ENCODE assay signal across 8 mouse cellular contexts in genomic region chr6:39542631-39543597, GRCm38 (mm10). TPM values are rescaled to one million over a fixed set of nuclear protein-coding genes. Genes with fewer than 3 reads are reported as not detected.
DNase-seq lines count a peak whose midpoint lies in the region; ATAC-seq and TF ChIP-seq lines count a peak whose summit lies in the region.

No protein-coding gene starts in this region.

- intact Hi-C loops in left cerebral cortex, adult 2 months (cut with DNase I), result loop anchor here (2.0 kb wide), 1 partner anchor 14 kb away; no protein-coding TSS in a partner anchor

- peak; percentile 84 for ATAC-seq in heart, embryonic 15.5 days (replicated peaks; ENCODE audit: insufficient number of reproducible peaks, insufficient read depth, low FRiP score, low read depth)
- ATAC-seq in kidney, postnatal 0 days (replicated peaks; ENCODE audit: low FRiP score, low read depth), result peak; percentile 88
- peak; percentile 91 for ATAC-seq in lung, embryonic 15.5 days (ENCODE audit: borderline replicate concordance, extremely low read depth, low FRiP score, low TSS enrichment)
- ATAC-seq in erythroblast, adult 5-6 weeks (replicated peaks; ENCODE audit: low FRiP score, poor library complexity, severe bottlenecking), result no peak

- peak overlapping the region; percentile 73 for H3K27ac ChIP-seq in left cerebral cortex, adult 2 months
- peak overlapping the region; percentile 87 for H3K27ac ChIP-seq in forebrain, embryonic 10.5 days
- H3K27ac ChIP-seq in heart, embryonic 15.5 days, result peak overlapping the region; percentile 75
- peak overlapping the region; percentile 88 for H3K27ac ChIP-seq in kidney, postnatal 0 days
- H3K27ac ChIP-seq in lung, embryonic 15.5 days, result peak overlapping the region; percentile 87

- 0 out of 2 replicates have a peak overlapping the region, but pooled peaks have one; percentile 19 for H3K9ac ChIP-seq in heart, embryonic 15.5 days
- peak overlapping the region; percentile 24; the same call in 1 of the 2 replicates for H3K9ac ChIP-seq in kidney, postnatal 0 days (ENCODE audit: low read depth, low read length)
- H3K9ac ChIP-seq in lung, embryonic 15.5 days, result no peak overlapping the region

- peaks cover 78% of the 10 kb centered on the region for H3K4me1 ChIP-seq in forebrain, embryonic 10.5 days
- H3K4me1 ChIP-seq in heart, embryonic 15.5 days (replicated peaks), result peaks cover 58% of the 10 kb centered on the region
- peaks cover 46% of the 10 kb centered on the region for H3K4me1 ChIP-seq in kidney, postnatal 0 days (replicated peaks; ENCODE audit: insufficient read depth, low read length)
- H3K4me1 ChIP-seq in lung, embryonic 15.5 days, result peaks cover 78% of the 10 kb centered on the region

- H3K4me3 ChIP-seq in left cerebral cortex, adult 2 months, result no peak overlapping the region
- H3K4me3 ChIP-seq in forebrain, embryonic 10.5 days, result peak overlapping the region; percentile 21; the same call in 1 of the 2 replicates
- no peak overlapping the region for H3K4me3 ChIP-seq in heart, embryonic 15.5 days
- no peak overlapping the region for H3K4me3 ChIP-seq in kidney, postnatal 0 days (replicated peaks; ENCODE audit: low read depth, low read length)
- H3K4me3 ChIP-seq in lung, embryonic 15.5 days, result no peak overlapping the region

- no peak for TF ChIP-seq CTCF in left cerebral cortex, adult 2 months (IDR thresholded peaks at IDR 0.05)
- TF ChIP-seq CTCF in kidney, postnatal 0 days (IDR thresholded peaks at IDR 0.05; ENCODE audit: low read depth), result no peak

- 22% methylated on average over 15 of the region's 15 CpGs for WGBS in forebrain, embryonic 10.5 days
- 30% methylated on average over 15 of the region's 15 CpGs for WGBS in heart, embryonic 15.5 days
- 9% methylated on average over 15 of the region's 15 CpGs for WGBS in kidney, postnatal 0 days
- 14% methylated on average over 15 of the region's 15 CpGs for WGBS in lung, embryonic 15.5 days

- peak overlapping the region; percentile 34 for H3K4me2 ChIP-seq in heart, embryonic 15.5 days
- peak overlapping the region; percentile 35 for H3K4me2 ChIP-seq in kidney, postnatal 0 days (ENCODE audit: low read length)
- H3K4me2 ChIP-seq in lung, embryonic 15.5 days, result peak overlapping the region; percentile 16; the same call in 1 of the 2 replicates

- peaks cover 22% of the 10 kb centered on the region for H3K36me3 ChIP-seq in forebrain, embryonic 10.5 days (replicated peaks)
- H3K36me3 ChIP-seq in heart, embryonic 15.5 days, result no peaks in the 10 kb centered on the region
- H3K36me3 ChIP-seq in kidney, postnatal 0 days (ENCODE audit: insufficient read depth, low read length), result no peaks in the 10 kb centered on the region
- H3K36me3 ChIP-seq in lung, embryonic 15.5 days, result no peaks in the 10 kb centered on the region

- no peaks in the 10 kb centered on the region for H3K9me3 ChIP-seq in forebrain, embryonic 10.5 days
- H3K9me3 ChIP-seq in heart, embryonic 15.5 days (replicated peaks), result no peaks in the 10 kb centered on the region
- H3K9me3 ChIP-seq in kidney, postnatal 0 days (replicated peaks; ENCODE audit: low read length), result no peaks in the 10 kb centered on the region
- H3K9me3 ChIP-seq in lung, embryonic 15.5 days, result no peaks in the 10 kb centered on the region

- no peaks in the 10 kb centered on the region for H3K27me3 ChIP-seq in forebrain, embryonic 10.5 days (ENCODE audit: poor library complexity, severe bottlenecking)
- H3K27me3 ChIP-seq in heart, embryonic 15.5 days, result no peaks in the 10 kb centered on the region
- no peaks in the 10 kb centered on the region for H3K27me3 ChIP-seq in kidney, postnatal 0 days (ENCODE audit: insufficient read depth, low read length)
- no peaks in the 10 kb centered on the region for H3K27me3 ChIP-seq in lung, embryonic 15.5 days

- DNase-seq in left cerebral cortex, adult 2 months (ENCODE audit: extremely low spot score in 1 of 2, low spot score in 2 of 2), result peak; percentile 41 to 52
- no peak for DNase-seq in left cerebral cortex, adult 11 months (ENCODE audit: low spot score)
- peak; percentile 60 for DNase-seq in forebrain, embryonic 10.5 days (ENCODE audit: extremely low spot score, low spot score)
- peak; percentile 94 for DNase-seq in kidney, postnatal 0 days (ENCODE audit: low spot score)
- peak; percentile 72 for DNase-seq in ovary, postnatal 36 days (ENCODE audit: low spot score)

RNA-seq across cellular contexts. Expression of gene Dennd2a, which starts 14.8 kb away (rescaled TPM):
- total RNA-seq in left cerebral cortex, adult 2 months (2021), result 10 to 100 TPM; 23.2 to 25.3 TPM
- polyA plus RNA-seq in forebrain, embryonic 10.5 days (2016; fragmentation: Nextera tagmentation; extraction: Ambion mirVana), result 32.8 and 33.4 TPM in 2 replicates
- 11.9 and 14.6 TPM in 2 replicates for polyA plus RNA-seq in heart, embryonic 15.5 days (2015; fragmentation: Nextera tagmentation; extraction: Ambion mirVana)
- 12.8 and 13.3 TPM in 2 replicates for polyA plus RNA-seq in kidney, postnatal 0 days (2015; fragmentation: Nextera tagmentation; extraction: Ambion mirVana)
- polyA plus RNA-seq in lung, embryonic 15.5 days (2015; fragmentation: Nextera tagmentation; extraction: Ambion mirVana), result 20.5 and 20.8 TPM in 2 replicates
- 1.3 TPM in 1 of 2 replicates, not detected in the other for total RNA-seq in erythroblast, adult 5-6 weeks (2015; ENCODE audit: low replicate concordance)
- 0.43 and 0.70 TPM in 2 replicates for total RNA-seq in erythroblast, adult 5-6 weeks (2017; ENCODE audit: low replicate concordance)

RNA-seq across cellular contexts. Expression of gene Adck2, which starts 30.8 kb away (rescaled TPM):
- 10 to 100 TPM; 26.6 to 29.1 TPM for total RNA-seq in left cerebral cortex, adult 2 months (2021)
- polyA plus RNA-seq in forebrain, embryonic 10.5 days (2016; fragmentation: Nextera tagmentation; extraction: Ambion mirVana), result 19.1 and 22.1 TPM in 2 replicates
- 18.4 and 18.9 TPM in 2 replicates for polyA plus RNA-seq in heart, embryonic 15.5 days (2015; fragmentation: Nextera tagmentation; extraction: Ambion mirVana)
- polyA plus RNA-seq in kidney, postnatal 0 days (2015; fragmentation: Nextera tagmentation; extraction: Ambion mirVana), result 25.8 and 33.1 TPM in 2 replicates
- polyA plus RNA-seq in lung, embryonic 15.5 days (2015; fragmentation: Nextera tagmentation; extraction: Ambion mirVana), result 26.6 and 28.5 TPM in 2 replicates
- total RNA-seq in erythroblast, adult 5-6 weeks (2015; ENCODE audit: low replicate concordance), result 0.38 and 4.4 TPM in 2 replicates
- total RNA-seq in erythroblast, adult 5-6 weeks (2017; ENCODE audit: low replicate concordance), result 0.56 and 5.9 TPM in 2 replicates

RNA-seq across cellular contexts. Expression of gene Gm42420, which starts 42.6 kb away (rescaled TPM):
- under 1 TPM in 1 of 2 experiments, not detected in 1; 0.79 TPM for total RNA-seq in left cerebral cortex, adult 2 months (2021)
- polyA plus RNA-seq in forebrain, embryonic 10.5 days (2016; fragmentation: Nextera tagmentation; extraction: Ambion mirVana), result 0.74 TPM in 1 of 2 replicates, not detected in the other
- polyA plus RNA-seq in heart, embryonic 15.5 days (2015; fragmentation: Nextera tagmentation; extraction: Ambion mirVana), result 2.0 TPM in 1 of 2 replicates, not detected in the other
- polyA plus RNA-seq in kidney, postnatal 0 days (2015; fragmentation: Nextera tagmentation; extraction: Ambion mirVana), result 0.97 TPM in 1 of 2 replicates, not detected in the other
- 0.85 TPM in 1 of 2 replicates, not detected in the other for polyA plus RNA-seq in lung, embryonic 15.5 days (2015; fragmentation: Nextera tagmentation; extraction: Ambion mirVana)
- 5.2 and 6.7 TPM in 2 replicates for total RNA-seq in erythroblast, adult 5-6 weeks (2015; ENCODE audit: low replicate concordance)
- 2.1 TPM in 1 of 2 replicates, not detected in the other for total RNA-seq in erythroblast, adult 5-6 weeks (2017; ENCODE audit: low replicate concordance)

RNA-seq across cellular contexts. Expression of gene Ndufb2, which starts 49.5 kb away (rescaled TPM):
- total RNA-seq in left cerebral cortex, adult 2 months (2021), result 100 to 1,000 TPM; 162 to 183 TPM
- polyA plus RNA-seq in forebrain, embryonic 10.5 days (2016; fragmentation: Nextera tagmentation; extraction: Ambion mirVana), result 253 and 270 TPM in 2 replicates
- polyA plus RNA-seq in heart, embryonic 15.5 days (2015; fragmentation: Nextera tagmentation; extraction: Ambion mirVana), result 546 and 708 TPM in 2 replicates
- 518 and 575 TPM in 2 replicates for polyA plus RNA-seq in kidney, postnatal 0 days (2015; fragmentation: Nextera tagmentation; extraction: Ambion mirVana)
- 319 and 328 TPM in 2 replicates for polyA plus RNA-seq in lung, embryonic 15.5 days (2015; fragmentation: Nextera tagmentation; extraction: Ambion mirVana)
- 5.8 and 46.6 TPM in 2 replicates for total RNA-seq in erythroblast, adult 5-6 weeks (2015; ENCODE audit: low replicate concordance)
- total RNA-seq in erythroblast, adult 5-6 weeks (2017; ENCODE audit: low replicate concordance), result 28.5 and 34.0 TPM in 2 replicates
